Mouse (Mus musculus) MN1 (cell line): ENCODE measurements around the gene 1110032A03Rik.
A peak's percentile ranks its signal among the peaks of the same experiment; 100 is the strongest.

ENCODE experiments used
- DNase-seq: peaks from one replicate; pipeline ENCODE4 v3.0.0-alpha.2; 2016; ENCODE audit warnings: low spot score

1110032A03Rik gene

DNA sequence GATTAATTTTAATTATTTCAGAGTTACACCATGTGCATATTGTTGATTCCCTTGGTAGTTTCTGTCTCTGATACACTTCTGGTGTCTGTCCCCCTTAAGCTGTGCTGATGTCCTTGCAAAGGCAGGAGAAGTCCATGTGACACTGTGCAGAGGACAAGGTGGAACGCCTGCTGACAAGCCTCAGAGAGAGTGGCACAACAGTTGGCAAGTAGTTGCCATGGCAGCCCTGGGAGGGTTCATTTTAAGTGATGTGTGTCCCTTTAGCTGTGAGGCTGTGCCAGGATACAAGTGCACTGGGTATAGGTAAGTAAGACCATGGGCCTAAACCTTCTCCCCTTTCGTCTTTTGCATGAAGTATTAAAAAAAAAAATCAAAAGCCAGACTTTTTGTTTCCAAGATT lies 5.3 kb downstream of the 1110032A03Rik start:
- DNase-seq = no peak

- DNase-seq = peak; percentile 97
These were observed 7.0 kb downstream of the 1110032A03Rik start, which contains the start of gene Fdxacb1 for GRCm38 (mm10) chr9:50768107-50769002. Gene Fdxacb1, plus strand, starts transcription at chr9:50768236.

DNA sequence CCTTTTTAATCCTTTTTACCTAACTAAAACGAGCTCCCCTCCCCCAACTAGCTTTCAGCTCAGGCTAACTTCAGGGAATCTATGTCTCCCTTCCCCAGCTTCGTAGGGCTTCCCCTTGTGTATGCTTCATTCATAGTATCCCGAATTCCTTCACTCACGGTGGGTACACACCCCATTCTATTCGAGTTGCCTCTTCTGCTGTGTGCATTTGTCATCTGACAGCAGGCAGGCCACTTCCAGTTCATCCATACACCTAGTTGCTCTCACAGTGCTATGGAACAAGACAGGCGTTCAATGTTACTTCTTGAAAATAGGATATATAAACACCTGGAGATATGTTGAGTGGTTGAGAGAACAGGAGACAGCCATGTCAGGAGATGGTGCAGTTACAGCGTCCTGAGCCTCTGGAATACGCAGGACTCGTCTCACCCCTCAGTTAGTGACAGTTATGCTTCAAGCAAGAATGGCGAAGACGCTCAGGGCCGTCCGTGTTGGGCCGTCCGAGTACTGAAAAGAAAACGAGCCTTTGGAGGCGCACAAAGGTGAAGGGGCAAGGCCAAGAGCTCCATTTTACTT lies 7.7 kb downstream of the 1110032A03Rik start:
- no peak for DNase-seq

DNA sequence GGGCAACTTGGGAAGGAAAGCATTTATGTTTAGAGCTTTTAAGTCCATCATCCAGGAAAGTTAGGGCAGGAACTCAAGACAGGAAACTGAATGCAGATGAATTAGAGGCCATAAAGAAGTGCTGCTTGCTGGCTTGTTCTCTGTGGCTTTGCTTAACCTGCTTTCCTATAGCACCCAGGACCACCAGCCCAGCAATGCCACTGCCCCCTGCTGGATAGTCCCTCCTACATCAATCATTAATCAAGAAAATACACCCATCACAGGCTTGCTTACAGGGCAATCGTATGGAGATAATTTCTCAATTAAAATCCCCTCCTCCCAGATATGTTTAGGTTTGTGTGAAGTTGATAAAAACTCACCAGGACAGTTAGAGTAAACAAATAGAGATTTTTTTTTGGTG lies 12.0 kb downstream of the 1110032A03Rik start:
- peak; percentile 51 for DNase-seq

DNA sequence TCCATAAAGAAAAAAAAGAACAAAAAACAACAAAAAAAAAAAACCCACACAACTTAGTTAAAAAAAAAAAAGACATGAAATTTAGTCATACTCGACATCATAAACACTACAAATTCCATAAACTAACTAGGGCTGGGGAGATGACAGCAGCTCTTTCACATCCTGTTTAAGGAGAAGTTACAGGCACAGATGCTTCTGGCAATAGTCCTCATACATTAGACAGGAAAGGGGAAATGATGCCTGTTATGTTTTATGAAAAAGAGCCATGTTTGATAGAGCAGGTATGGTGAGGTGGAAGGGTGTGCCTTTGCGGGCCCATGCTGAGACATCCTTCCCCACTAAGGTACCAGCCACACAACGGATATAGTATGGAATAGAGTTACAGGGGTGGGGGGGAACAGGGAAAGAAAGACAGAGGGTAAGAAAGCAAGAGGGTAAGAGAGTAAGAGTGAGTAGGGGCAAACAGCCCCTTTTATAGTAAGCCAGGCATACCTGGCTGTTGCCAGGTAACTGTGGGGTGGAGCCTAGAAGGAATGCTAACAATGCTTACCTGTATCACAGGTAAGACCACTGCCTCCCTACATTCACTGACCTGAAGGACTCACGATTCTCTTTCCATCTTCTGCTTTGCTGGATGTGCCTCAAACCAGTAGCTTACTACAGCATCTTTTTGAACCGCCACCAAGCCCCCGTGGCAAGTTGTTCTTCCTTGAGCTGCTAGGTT lies 13.6 kb downstream of the 1110032A03Rik start:
- DNase-seq = no peak

- no peak for DNase-seq
These were observed 18.6 kb downstream of the 1110032A03Rik start for GRCm38 (mm10) chr9:50756711-50757110.

DNA sequence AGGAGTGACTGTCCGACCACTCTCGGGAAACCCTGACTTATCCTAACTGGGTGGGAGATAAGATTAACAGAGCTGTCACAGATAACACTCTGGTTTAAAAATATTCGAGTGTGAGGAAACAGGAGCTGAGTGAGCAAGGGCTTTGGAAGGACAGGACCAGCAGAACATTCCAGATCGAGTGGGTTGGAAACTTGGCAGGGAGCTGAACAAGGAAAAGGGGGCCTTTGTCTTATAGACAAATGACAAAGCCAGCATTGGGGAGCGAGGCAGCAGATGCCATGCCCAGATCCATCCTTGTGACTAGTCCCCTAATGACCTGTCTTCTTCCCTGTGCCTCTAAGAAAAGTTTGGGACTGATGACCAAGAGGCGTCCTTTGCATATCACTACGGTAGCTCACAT lies 21.4 kb downstream of the 1110032A03Rik start:
- no peak for DNase-seq

GRCm38 (mm10) chr9:50752784-50753615 lies 22.3 kb downstream of the 1110032A03Rik start:
- DNase-seq = peak; percentile 28

- no peak for DNase-seq
These were observed 23.2 kb downstream of the 1110032A03Rik start, which contains the start of gene Hspb2 for GRCm38 (mm10) chr9:50752054-50752602. Gene Hspb2, minus strand, starts transcription at chr9:50752354.

- DNase-seq = peak; percentile 15
These were observed 24.0 kb downstream of the 1110032A03Rik start, which contains the start of gene Cryab for GRCm38 (mm10) chr9:50751323-50751722. Gene Cryab, plus strand, starts transcription at chr9:50751325.

DNA sequence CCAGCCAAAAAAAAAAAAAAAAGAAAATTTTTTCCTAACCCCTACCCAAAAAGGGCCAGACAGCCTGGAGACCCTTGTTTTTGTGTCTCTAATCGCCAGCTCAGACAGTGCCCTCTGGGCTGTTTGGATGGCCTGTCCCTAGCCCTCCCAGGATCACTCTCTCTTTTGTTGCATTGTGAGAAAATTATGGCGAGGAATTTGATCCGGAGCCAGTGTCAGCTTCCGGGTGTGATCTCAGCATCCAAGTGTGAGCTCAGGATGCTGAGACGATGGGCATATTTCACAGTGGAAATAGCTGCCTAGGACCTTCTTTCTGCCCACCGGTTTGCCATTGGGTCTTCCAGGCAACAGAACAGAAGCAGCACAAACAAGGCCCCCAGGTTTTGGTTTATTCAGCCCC lies 24.6 kb downstream of the 1110032A03Rik start:
- DNase-seq = no peak

- DNase-seq = peak; percentile 53
These were observed 29.1 kb downstream of the 1110032A03Rik start, which contains the start of gene 2310030G06Rik for GRCm38 (mm10) chr9:50746214-50746677. Gene 2310030G06Rik, minus strand, starts transcription at chr9:50746536.

DNA sequence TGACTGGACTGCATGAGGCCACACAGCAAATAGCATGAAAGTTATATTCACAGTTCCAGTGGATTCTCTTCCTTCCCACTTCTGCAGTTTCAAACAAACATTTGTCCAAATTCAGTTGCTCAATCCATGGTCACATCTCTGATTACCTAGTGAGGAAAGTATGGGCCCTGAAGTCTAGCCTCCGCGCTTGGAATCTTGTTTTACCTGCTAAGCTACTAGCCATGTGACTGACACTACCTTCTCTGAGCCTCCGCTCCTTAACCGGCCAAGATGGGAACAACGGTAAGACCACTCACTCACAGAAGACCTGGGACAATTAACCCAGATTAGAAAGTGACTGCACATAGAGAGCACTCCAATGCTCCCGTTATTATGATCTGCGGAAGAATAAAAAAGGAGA lies 29.5 kb downstream of the 1110032A03Rik start:
- no peak for DNase-seq

DNA sequence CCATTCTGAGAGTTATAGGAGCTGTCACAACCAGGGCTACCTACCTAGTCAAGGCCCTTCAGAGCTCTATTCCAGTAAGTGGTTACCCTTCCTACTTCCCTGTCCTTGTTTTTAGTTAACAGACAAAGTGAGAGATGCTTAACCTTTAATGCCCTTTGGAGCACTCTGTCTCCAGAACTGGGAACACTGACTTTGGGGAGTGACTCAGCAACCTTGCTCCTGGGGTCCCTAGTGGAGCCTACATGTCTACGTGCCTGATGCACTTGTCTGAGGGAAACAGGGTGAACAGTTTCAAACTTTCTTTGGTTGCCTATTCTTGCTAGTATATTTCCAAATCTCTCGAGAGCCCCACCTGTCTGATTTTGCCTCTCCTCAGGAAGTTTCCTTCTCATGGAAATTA lies 32.6 kb downstream of the 1110032A03Rik start:
- no peak for DNase-seq

GRCm38 (mm10) chr9:50742261-50742660 lies 33.1 kb downstream of the 1110032A03Rik start:
- no peak for DNase-seq

GRCm38 (mm10) chr9:50740867-50741784 lies 34.2 kb downstream of the 1110032A03Rik start:
- no peak for DNase-seq

DNA sequence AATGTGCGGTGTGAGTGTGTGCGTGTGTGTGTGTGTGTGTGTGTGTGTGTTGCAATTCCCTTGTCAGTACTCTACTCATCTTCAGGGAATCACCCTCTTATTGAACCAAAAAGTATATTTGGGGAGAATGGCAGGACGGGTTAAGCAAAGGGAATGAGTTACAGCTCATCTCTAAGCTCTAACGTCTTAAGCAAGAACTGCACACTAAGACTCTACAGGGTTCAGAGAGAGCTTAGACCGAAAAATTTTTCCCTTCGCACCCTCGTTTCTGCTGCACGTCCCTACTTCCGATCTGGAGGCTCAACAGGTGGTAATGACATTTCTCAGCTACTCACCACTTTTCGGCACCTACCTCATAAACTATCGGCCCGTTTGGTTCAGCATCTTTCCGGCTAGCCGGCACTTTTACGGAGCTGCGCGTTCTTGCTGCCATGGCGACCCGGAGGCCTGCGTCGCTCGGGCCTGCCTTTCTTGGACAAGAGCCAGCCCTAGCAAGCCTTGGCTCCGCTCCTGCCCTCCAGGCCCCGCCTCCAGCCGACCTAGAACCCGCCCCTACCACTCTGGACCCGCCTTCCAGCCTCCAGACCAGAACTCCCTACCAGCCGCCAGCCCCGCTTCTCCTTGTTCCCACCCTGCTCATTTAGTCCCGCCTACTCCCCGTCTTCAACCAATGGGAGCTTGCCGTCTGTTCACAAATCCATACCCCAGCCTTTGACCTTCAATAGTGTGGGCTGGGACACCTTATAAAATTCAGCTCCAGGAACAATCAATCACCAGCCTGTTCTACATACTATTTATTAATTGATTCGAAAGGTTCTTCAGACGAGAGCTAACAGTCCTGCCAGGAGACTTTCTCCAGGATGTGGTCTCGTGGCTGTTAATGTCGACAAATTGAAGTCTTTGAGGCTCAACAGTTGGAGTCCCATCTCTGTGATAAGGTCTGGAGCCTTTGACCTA lies 36.1 kb downstream of the 1110032A03Rik start, which contains the start of gene Dixdc1:
TSS of gene Dixdc1 (minus strand) at position 604 of the 957 bp plus-strand sequence.
- DNase-seq = peak; percentile 89

GRCm38 (mm10) chr9:50734989-50735388 lies 40.3 kb downstream of the 1110032A03Rik start:
- peak; percentile 72 for DNase-seq

GRCm38 (mm10) chr9:50732560-50732959 lies 42.8 kb downstream of the 1110032A03Rik start:
- DNase-seq = no peak
